Mouse (Mus musculus) midbrain, embryonic 10.5 days (tissue): ENCODE measurements around the gene Spop. TPM values are rescaled to one million over a fixed set of nuclear protein-coding genes. Genes with fewer than 3 reads are reported as not detected.
"Not testable (repeated sequence)": the region's sequence is repeated elsewhere in the genome, so short reads cannot be mapped to it uniquely, and the experiment has no call there.

ENCODE experiments used
- DNase-seq: peaks from one replicate; pipeline ENCODE4 v3.0.0-alpha.2; 2017; ENCODE audit warnings: low spot score
- H3K27ac ChIP-seq: fragments of 300-500 bp; sonication (generic); replicated peaks from 2 replicates; pipeline ENCODE4 v1.5.1; 2016; ENCODE audit warnings: mild to moderate bottlenecking
- H3K27me3 ChIP-seq: fragments of 300-500 bp; sonication (generic); 2 replicates; pipeline ENCODE4 v1.6.1; 2016; ENCODE audit warnings: low read depth, mild to moderate bottlenecking; ENCODE audit not compliant: poor library complexity, severe bottlenecking
- H3K36me3 ChIP-seq: fragments of 300-500 bp; sonication (generic); 2 replicates; pipeline ENCODE4 v1.6.1; 2016; ENCODE audit warnings: mild to moderate bottlenecking, moderate library complexity
- H3K4me1 ChIP-seq: fragments of 300-500 bp; sonication (generic); 2 replicates; pipeline ENCODE4 v1.6.1; 2016
- H3K4me3 ChIP-seq: fragments of 300-500 bp; sonication (generic); 2 replicates; pipeline ENCODE4 v1.5.1; 2016; ENCODE audit warnings: mild to moderate bottlenecking, moderate library complexity
- H3K9me3 ChIP-seq: fragments of 300-500 bp; sonication (generic); replicated peaks from 2 replicates; pipeline ENCODE4 v1.6.1; 2016; ENCODE audit warnings: mild to moderate bottlenecking
- WGBS: fragments of 180-500 bp; shearing (Covaris S2); methylation state at CpG from one replicate; pipeline ENCODE4 v1.1.7; 2016; 5-methylcytosine and 5-hydroxymethylcytosine counted together
- polyA plus RNA-seq: library from polyadenylated mRNA; unstranded; fragments of >200 nt; fragmentation: Nextera tagmentation; extraction: Ambion mirVana; gene quantifications from 2 replicates; pipeline ENCODE4 v1.2.1, GENCODE M21; 2016

The Spop gene
- polyA plus RNA-seq, 1 experiment from 2014 or later, result 170 TPM

DNA sequence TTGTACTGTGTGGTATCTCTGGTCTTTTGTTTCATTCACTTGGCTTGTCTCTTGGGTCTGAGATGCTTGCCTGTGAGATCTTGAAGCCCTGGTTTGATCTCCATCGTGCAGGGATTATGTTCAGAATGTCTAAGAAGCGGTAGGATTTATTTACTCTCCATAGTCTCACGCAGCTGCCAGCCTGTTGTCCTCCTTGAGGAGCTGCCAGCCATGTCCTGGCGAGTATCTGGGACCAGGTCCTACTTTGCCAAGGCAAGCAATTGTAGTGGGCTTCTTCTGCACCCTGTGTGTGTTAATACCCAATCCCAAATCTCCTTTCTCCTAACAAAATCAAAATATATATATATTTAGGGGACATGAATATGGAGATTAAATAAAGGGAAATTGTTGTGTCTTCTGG lies 79.1 kb downstream of the Spop start:
- no peak overlapping the region for H3K4me3 ChIP-seq
- WGBS, result 75% methylated on average over 4 of the region's 4 CpGs
- no peaks in the 10 kb centered on the region for H3K27me3 ChIP-seq
- peaks cover 87% of the 10 kb centered on the region for H3K36me3 ChIP-seq
- DNase-seq, result no peak
- H3K4me1 ChIP-seq, result peaks cover 6% of the 10 kb centered on the region; the same call in 1 of the 2 replicates
- H3K9me3 ChIP-seq, result no peaks in the 10 kb centered on the region
- no peak overlapping the region for H3K27ac ChIP-seq

DNA sequence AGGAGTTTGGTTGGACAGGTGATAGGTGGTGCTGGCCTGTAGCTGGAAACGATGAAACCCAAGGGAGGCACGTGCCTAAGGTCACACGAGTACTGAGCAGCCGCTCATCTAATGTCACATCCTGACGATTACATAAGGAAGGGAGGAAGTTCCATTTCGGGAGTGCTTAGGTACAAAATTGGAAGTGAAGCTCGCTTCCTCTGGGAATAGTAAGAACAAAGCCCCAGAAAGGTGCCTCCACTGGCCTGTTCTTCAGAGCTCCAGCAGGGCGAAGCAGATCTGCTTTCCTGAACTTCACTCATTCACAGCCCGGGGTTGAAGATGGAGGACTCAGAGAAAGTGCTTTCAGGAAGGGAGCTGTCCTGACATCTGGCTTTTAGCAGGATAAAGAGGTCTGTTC lies 80.1 kb downstream of the Spop start:
- Histone ChIP-seq H3K9me3 (no peaks in the 10 kb centered on the region), H3K27me3 (no peaks in the 10 kb centered on the region), H3K27ac (no peak overlapping the region), H3K4me1 (peaks cover 6% of the 10 kb centered on the region; the same call in 1 of the 2 replicates), H3K36me3 (peaks cover 81% of the 10 kb centered on the region), H3K4me3 (no peak overlapping the region)
- no peak for DNase-seq
- 90% methylated on average over 9 of the region's 9 CpGs for WGBS

- H3K4me3 ChIP-seq, result no peak overlapping the region
- H3K9me3 ChIP-seq, result no peaks in the 10 kb centered on the region
- no peaks in the 10 kb centered on the region for H3K27me3 ChIP-seq
- DNase-seq, result no peak
- H3K4me1 ChIP-seq, result peaks cover 6% of the 10 kb centered on the region; the same call in 1 of the 2 replicates
- H3K27ac ChIP-seq, result no peak overlapping the region
- WGBS, result 92% methylated on average over 3 of the region's 3 CpGs
- H3K36me3 ChIP-seq, result peaks cover 79% of the 10 kb centered on the region
These were observed 80.5 kb downstream of the Spop start for GRCm38 (mm10) chr11:95494374-95494773.

GRCm38 (mm10) chr11:95495883-95496282 lies 82.0 kb downstream of the Spop start:
- H3K27ac ChIP-seq, result no peak overlapping the region
- no peaks in the 10 kb centered on the region for H3K9me3 ChIP-seq
- no peak for DNase-seq
- WGBS, result 93% methylated on average over 9 of the region's 9 CpGs
- no peak overlapping the region for H3K4me3 ChIP-seq
- peaks cover 15% of the 10 kb centered on the region for H3K4me1 ChIP-seq
- no peaks in the 10 kb centered on the region for H3K27me3 ChIP-seq
- peaks cover 66% of the 10 kb centered on the region for H3K36me3 ChIP-seq

DNA sequence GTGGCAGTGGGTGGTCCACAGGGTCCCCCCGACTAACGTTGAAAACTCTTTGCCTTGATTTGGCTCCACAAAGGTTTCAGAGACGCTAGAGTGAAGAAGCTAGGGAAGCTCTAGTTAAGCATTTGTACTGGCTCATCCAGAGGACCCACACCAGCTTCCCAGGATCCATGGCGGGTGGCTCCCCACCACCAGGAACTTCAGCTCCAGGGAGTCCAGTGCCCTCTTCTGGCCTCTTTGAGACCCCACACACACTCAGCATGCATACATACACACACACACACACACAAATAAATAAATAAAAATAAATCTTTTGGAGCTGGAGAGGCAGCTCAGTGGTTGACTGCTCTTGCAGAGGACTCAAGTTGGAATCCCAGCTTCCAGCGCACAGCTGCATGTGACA lies 84.0 kb downstream of the Spop start:
- H3K27ac ChIP-seq, result no peak overlapping the region
- peaks cover 14% of the 10 kb centered on the region for H3K4me1 ChIP-seq
- DNase-seq, result no peak
- H3K4me3 ChIP-seq, result no peak overlapping the region
- no peaks in the 10 kb centered on the region for H3K27me3 ChIP-seq
- H3K9me3 ChIP-seq, result no peaks in the 10 kb centered on the region
- WGBS, result 84% methylated on average over 5 of the region's 5 CpGs
- H3K36me3 ChIP-seq, result peaks cover 45% of the 10 kb centered on the region

- H3K9me3 ChIP-seq, result no peaks in the 10 kb centered on the region
- H3K27me3 ChIP-seq, result no peaks in the 10 kb centered on the region
- H3K4me1 ChIP-seq, result peaks cover 19% of the 10 kb centered on the region
- H3K4me3 ChIP-seq, result no peak overlapping the region
- 64% methylated on average over 4 of the region's 4 CpGs for WGBS
- DNase-seq, result no peak
- peaks cover 20% of the 10 kb centered on the region for H3K36me3 ChIP-seq
- H3K27ac ChIP-seq, result peak overlapping the region; percentile 33; the same call in 1 of the 2 replicates
These were observed 86.5 kb downstream of the Spop start for GRCm38 (mm10) chr11:95500412-95500811.

GRCm38 (mm10) chr11:95500836-95501235 lies 87.0 kb downstream of the Spop start:
- Histone ChIP-seq H3K27ac (peak overlapping the region; percentile 33), H3K4me3 (no peak overlapping the region), H3K9me3 (no peaks in the 10 kb centered on the region), H3K36me3 (peaks cover 17% of the 10 kb centered on the region), H3K4me1 (peaks cover 19% of the 10 kb centered on the region), H3K27me3 (no peaks in the 10 kb centered on the region)
- no peak for DNase-seq
- 61% methylated on average over 3 of the region's 3 CpGs for WGBS

- not testable (repeated sequence) for H3K4me3 ChIP-seq, H3K27me3 ChIP-seq, H3K27ac ChIP-seq, H3K9me3 ChIP-seq, DNase-seq
- peaks cover 24% of the 10 kb centered on the region for H3K4me1 ChIP-seq
- WGBS, result 85% methylated on average over 8 of the region's 8 CpGs
- H3K36me3 ChIP-seq, result peaks cover 13% of the 10 kb centered on the region
These were observed 87.9 kb downstream of the Spop start for GRCm38 (mm10) chr11:95501826-95502225.

DNA sequence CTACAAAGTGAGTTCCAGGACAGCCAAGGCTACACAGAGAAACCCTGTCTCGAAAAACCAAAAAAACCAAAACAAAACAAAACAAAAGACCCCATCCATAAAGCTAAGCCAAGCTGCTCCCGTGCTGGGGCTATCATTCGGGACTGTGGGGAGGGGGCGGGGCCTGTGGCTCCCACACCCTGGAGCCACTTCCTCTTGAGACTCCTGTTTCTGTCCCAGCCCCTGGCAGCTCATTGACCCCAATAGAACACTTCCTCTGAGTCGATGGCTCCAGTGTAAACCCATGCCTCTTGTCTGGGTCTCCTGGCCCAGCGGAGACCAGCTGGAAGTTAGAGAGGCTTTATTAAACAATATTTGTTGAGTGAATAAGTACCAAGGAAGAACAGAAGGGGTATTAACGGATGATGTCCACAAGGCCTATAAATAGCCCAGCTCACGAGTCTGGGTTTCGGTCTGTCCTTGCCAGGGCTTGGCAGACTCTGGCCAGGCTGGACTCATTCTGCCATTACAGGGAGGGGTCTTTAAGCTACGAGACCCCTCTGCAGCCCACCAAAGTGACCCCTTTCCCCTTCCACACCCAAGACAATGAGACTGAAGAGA lies 89.8 kb downstream of the Spop start:
- Histone ChIP-seq H3K4me3 (no peak overlapping the region), H3K27ac (no peak overlapping the region), H3K4me1 (peaks cover 32% of the 10 kb centered on the region), H3K9me3 (no peaks in the 10 kb centered on the region), H3K27me3 (peaks cover 22% of the 10 kb centered on the region; the same call in 1 of the 2 replicates), H3K36me3 (0 out of 2 replicates have a peak, but pooled peaks cover 2% of the 10 kb centered on the region)
- DNase-seq, result no peak
- WGBS, result 75% methylated on average over 10 of the region's 10 CpGs

GRCm38 (mm10) chr11:95504271-95504731 lies 90.4 kb downstream of the Spop start:
- no peaks in the 10 kb centered on the region for H3K36me3 ChIP-seq
- no peak overlapping the region for H3K27ac ChIP-seq

GRCm38 (mm10) chr11:95507041-95507716 lies 93.3 kb downstream of the Spop start:
- Histone ChIP-seq H3K9me3 (no peaks in the 10 kb centered on the region), H3K27me3 (peaks cover 56% of the 10 kb centered on the region), H3K4me1 (peaks cover 18% of the 10 kb centered on the region), H3K27ac (no peak overlapping the region), H3K4me3 (no peak overlapping the region), H3K36me3 (no peaks in the 10 kb centered on the region)
- WGBS, result 54% methylated on average over 12 of the region's 12 CpGs
- no peak for DNase-seq

More at GRCm38 (mm10) chr11:95504271-95504731, 90.4 kb downstream of the Spop start:
- Histone ChIP-seq H3K4me3 (no peak overlapping the region), H3K4me1 (peaks cover 32% of the 10 kb centered on the region), H3K9me3 (no peaks in the 10 kb centered on the region), H3K27me3 (peaks cover 28% of the 10 kb centered on the region)
- no peak for DNase-seq
- 49% methylated on average over 6 of the region's 6 CpGs for WGBS

DNA sequence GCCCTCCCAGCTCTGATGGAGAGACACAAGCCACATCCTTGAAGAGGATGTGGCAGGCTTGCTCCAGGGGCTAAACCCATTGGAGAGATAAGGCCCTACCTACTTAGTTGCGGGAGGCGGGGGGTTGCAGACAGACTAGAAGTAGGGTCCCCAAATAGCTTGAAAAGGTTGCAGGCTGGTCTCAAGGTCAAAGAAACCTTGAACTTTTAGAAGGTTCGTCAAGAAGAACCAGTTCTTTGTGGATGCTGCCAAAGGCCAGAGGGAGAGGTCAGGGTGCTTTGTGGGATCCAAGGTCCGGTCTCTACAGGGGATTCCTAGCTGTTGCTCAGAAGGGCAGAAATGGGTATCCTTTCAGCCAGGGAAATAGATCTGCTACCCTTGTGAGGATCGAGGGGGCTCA lies 93.9 kb downstream of the Spop start:
- Histone ChIP-seq H3K36me3 (no peaks in the 10 kb centered on the region), H3K27ac (no peak overlapping the region), H3K4me1 (peaks cover 21% of the 10 kb centered on the region), H3K4me3 (no peak overlapping the region), H3K27me3 (peaks cover 62% of the 10 kb centered on the region), H3K9me3 (no peaks in the 10 kb centered on the region)
- WGBS, result 79% methylated on average over 5 of the region's 5 CpGs
- DNase-seq, result no peak

- no peak overlapping the region for H3K27ac ChIP-seq
- H3K4me3 ChIP-seq, result no peak overlapping the region
- 67% methylated on average over 13 of the region's 13 CpGs for WGBS
- H3K27me3 ChIP-seq, result peaks cover 68% of the 10 kb centered on the region
- H3K36me3 ChIP-seq, result no peaks in the 10 kb centered on the region
- H3K4me1 ChIP-seq, result peaks cover 27% of the 10 kb centered on the region
- H3K9me3 ChIP-seq, result no peaks in the 10 kb centered on the region
- no peak for DNase-seq
These were observed 94.5 kb downstream of the Spop start for GRCm38 (mm10) chr11:95508211-95508926.
